Mouse (Mus musculus): ENCODE measurements around the gene Rbm8a2. TPM values are rescaled to one million over a fixed set of nuclear protein-coding genes. Genes with fewer than 3 reads are reported as not detected.
"Not testable (repeated sequence)": the region's sequence is repeated elsewhere in the genome, so short reads cannot be mapped to it uniquely, and the experiment has no call there.

Gene Rbm8a2
- 0.51 and 0.72 TPM in 2 replicates for polyA plus RNA-seq (2014; fragmentation: Nextera tagmentation; extraction: Ambion mirVana)

DNA sequence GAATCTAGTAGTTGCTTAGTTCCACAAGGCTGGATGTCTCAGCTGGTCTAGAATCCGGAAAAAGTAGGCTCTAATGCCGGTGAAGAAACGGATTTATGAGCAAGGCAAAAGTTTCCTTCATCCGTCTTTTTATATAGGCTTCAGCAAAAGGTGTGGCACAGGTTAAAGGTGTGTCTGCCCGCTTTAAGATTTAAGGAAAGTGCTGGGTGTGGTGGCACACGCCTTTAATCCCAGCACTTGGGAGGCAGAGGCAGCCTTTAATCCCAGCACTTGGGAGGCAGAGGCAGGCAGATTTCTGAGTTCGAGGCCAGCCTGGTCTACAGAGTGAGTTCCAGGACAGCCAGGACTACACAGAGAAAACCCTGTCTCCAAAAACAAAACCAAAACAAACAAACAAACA lies at the start of gene Rbm8a2:
Gene Rbm8a2, minus strand, starts transcription at position 101 of the 400 bp plus-strand sequence.
- not testable (repeated sequence) for ATAC-seq; H3K9ac ChIP-seq (ENCODE audit: low read length); DNase-seq (ENCODE audit: low spot score); H3K27ac ChIP-seq (ENCODE audit: low read depth, low read length); H3K36me3 ChIP-seq (ENCODE audit: control insufficient read depth, insufficient read depth, low read length); H3K27me3 ChIP-seq (replicated peaks; ENCODE audit: control insufficient read depth, insufficient read depth, low read length); H3K9me3 ChIP-seq (replicated peaks; ENCODE audit: control insufficient read depth, low read length); H3K4me3 ChIP-seq (ENCODE audit: low read depth, low read length); H3K4me2 ChIP-seq (ENCODE audit: low read length); H3K4me1 ChIP-seq (ENCODE audit: control insufficient read depth, insufficient read depth, low read length)
- 93% methylated on average over 7 of the region's 7 CpGs for WGBS

DNA sequence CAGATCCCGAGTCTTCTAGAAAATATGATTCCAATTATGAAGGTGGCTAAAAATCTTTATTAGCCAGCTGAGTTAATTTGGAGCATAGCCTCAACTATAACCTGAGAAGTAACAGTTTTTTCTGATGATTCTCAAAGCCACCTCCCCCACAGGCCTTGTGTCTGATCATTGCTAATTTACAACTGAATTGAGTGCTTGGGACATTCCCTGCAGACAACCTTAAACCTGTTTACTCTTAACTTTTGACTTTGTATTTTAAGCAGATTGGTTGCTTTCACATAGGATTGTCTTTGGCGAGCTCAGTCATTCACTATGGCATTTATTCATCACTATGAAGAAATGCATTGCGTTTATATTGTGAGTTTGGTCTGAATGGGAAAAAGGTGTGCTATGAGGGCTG lies 49.5 kb upstream of the Rbm8a2 start:
- no peak overlapping the region for H3K4me2 ChIP-seq (ENCODE audit: low read length)
- ATAC-seq = no peak
- WGBS = 67% methylated on average over 3 of the region's 3 CpGs

DNA sequence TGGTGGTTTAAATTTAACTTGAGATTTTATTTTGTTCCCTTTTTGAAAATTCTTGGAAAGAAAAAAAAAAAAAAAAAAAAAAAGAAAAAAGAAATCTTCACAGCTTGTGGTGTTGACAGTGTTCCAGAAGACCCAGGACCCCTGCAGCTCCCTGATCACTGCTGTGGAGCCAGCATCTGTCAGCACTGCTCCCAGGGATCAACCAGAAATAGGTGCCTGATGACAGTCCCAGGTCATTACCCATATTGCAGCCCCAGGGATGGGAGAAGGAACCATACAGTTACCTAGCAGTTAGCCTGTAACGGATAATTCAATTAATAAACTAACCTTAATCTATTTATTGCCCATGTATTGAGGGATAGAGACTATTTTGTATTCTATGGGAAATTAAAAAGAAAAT lies 45.6 kb upstream of the Rbm8a2 start:
- H3K9me3 ChIP-seq (replicated peaks; ENCODE audit: control insufficient read depth, low read length) = no peaks in the 10 kb centered on the region
- DNase-seq (ENCODE audit: low spot score) (no peak), ATAC-seq (no peak)
- no peak overlapping the region for H3K9ac ChIP-seq (ENCODE audit: low read length)
- H3K4me2 ChIP-seq (ENCODE audit: low read length) = no peak overlapping the region
- H3K27me3 ChIP-seq (replicated peaks; ENCODE audit: control insufficient read depth, insufficient read depth, low read length) = no peaks in the 10 kb centered on the region
- H3K4me3 ChIP-seq (ENCODE audit: low read depth, low read length) = no peak overlapping the region
- H3K4me1 ChIP-seq (ENCODE audit: control insufficient read depth, insufficient read depth, low read length) = no peaks in the 10 kb centered on the region
- 66% methylated on average over 1 of the region's 1 CpGs for WGBS
- no peak overlapping the region for H3K27ac ChIP-seq (ENCODE audit: low read depth, low read length)
- no peaks in the 10 kb centered on the region for H3K36me3 ChIP-seq (ENCODE audit: control insufficient read depth, insufficient read depth, low read length)

More for the DNA sequence above, 49.5 kb upstream of the Rbm8a2 start:
- Histone ChIP-seq H3K4me3 (ENCODE audit: low read depth, low read length) (no peak overlapping the region), H3K9ac (ENCODE audit: low read length) (no peak overlapping the region), H3K27ac (ENCODE audit: low read depth, low read length) (no peak overlapping the region), H3K9me3 (replicated peaks; ENCODE audit: control insufficient read depth, low read length) (no peaks in the 10 kb centered on the region), H3K4me1 (ENCODE audit: control insufficient read depth, insufficient read depth, low read length) (no peaks in the 10 kb centered on the region), H3K36me3 (ENCODE audit: control insufficient read depth, insufficient read depth, low read length) (no peaks in the 10 kb centered on the region), H3K27me3 (replicated peaks; ENCODE audit: control insufficient read depth, insufficient read depth, low read length) (no peaks in the 10 kb centered on the region)
- no peak for DNase-seq (ENCODE audit: low spot score)

DNA sequence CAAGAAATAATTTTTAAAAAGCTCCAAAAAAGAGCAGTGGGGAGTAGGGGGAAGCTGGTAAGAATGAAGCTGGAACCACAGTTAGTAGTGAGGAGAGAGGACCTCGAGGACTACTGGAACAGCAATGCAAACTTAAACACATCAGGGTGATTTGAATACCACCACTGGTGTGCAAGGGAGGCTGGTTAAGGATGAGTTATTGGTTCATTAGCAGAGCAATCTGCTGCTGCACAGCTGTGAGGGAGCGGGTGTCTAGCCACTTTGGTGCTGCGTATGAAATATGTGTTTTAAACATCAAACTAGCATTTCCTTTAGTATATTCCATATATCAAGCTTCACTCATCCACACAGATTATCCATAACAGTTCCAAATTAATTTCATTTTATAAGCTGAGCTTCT lies 39.6 kb upstream of the Rbm8a2 start:
- 0 out of 2 replicates have a peak, but pooled peaks cover 2% of the 10 kb centered on the region for H3K4me1 ChIP-seq (ENCODE audit: control insufficient read depth, insufficient read depth, low read length)
- H3K9me3 ChIP-seq (replicated peaks; ENCODE audit: control insufficient read depth, low read length) = no peaks in the 10 kb centered on the region
- no peak for ATAC-seq
- H3K27me3 ChIP-seq (replicated peaks; ENCODE audit: control insufficient read depth, insufficient read depth, low read length) = no peaks in the 10 kb centered on the region
- DNase-seq (ENCODE audit: low spot score) = no peak
- H3K9ac ChIP-seq (ENCODE audit: low read length) = no peak overlapping the region
- H3K4me3 ChIP-seq (ENCODE audit: low read depth, low read length) = no peak overlapping the region
- no peaks in the 10 kb centered on the region for H3K36me3 ChIP-seq (ENCODE audit: control insufficient read depth, insufficient read depth, low read length)
- 91% methylated on average over 3 of the region's 3 CpGs for WGBS
- H3K4me2 ChIP-seq (ENCODE audit: low read length) = no peak overlapping the region
- no peak overlapping the region for H3K27ac ChIP-seq (ENCODE audit: low read depth, low read length)

DNA sequence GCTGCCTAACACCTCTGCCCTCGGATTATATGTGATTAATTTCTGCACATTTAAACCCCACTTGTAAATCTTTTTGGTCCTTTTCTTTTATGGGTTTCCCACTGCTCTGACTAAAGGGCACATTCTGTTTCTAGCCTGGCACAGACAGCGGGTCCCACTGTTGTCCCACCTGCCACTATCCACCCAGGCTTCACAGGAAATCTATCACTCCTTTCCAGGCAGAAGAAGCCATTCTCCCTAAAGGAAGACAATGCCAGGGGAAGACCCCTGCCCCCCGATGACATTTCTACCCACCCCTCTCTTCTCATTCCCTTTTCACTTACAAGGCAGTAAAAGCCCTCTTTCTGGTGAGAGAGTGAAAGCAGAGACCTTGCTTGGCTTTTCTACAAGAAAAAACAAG lies 37.2 kb upstream of the Rbm8a2 start:
- Histone ChIP-seq H3K4me3 (ENCODE audit: low read depth, low read length) (no peak overlapping the region), H3K4me2 (ENCODE audit: low read length) (no peak overlapping the region), H3K27me3 (replicated peaks; ENCODE audit: control insufficient read depth, insufficient read depth, low read length) (no peaks in the 10 kb centered on the region), H3K27ac (ENCODE audit: low read depth, low read length) (no peak overlapping the region), H3K9me3 (replicated peaks; ENCODE audit: control insufficient read depth, low read length) (no peaks in the 10 kb centered on the region), H3K9ac (ENCODE audit: low read length) (no peak overlapping the region), H3K4me1 (ENCODE audit: control insufficient read depth, insufficient read depth, low read length) (0 out of 2 replicates have a peak, but pooled peaks cover 7% of the 10 kb centered on the region), H3K36me3 (ENCODE audit: control insufficient read depth, insufficient read depth, low read length) (no peaks in the 10 kb centered on the region)
- no peak for ATAC-seq
- WGBS = 40% methylated on average over 3 of the region's 3 CpGs
- no peak for DNase-seq (ENCODE audit: low spot score)

DNA sequence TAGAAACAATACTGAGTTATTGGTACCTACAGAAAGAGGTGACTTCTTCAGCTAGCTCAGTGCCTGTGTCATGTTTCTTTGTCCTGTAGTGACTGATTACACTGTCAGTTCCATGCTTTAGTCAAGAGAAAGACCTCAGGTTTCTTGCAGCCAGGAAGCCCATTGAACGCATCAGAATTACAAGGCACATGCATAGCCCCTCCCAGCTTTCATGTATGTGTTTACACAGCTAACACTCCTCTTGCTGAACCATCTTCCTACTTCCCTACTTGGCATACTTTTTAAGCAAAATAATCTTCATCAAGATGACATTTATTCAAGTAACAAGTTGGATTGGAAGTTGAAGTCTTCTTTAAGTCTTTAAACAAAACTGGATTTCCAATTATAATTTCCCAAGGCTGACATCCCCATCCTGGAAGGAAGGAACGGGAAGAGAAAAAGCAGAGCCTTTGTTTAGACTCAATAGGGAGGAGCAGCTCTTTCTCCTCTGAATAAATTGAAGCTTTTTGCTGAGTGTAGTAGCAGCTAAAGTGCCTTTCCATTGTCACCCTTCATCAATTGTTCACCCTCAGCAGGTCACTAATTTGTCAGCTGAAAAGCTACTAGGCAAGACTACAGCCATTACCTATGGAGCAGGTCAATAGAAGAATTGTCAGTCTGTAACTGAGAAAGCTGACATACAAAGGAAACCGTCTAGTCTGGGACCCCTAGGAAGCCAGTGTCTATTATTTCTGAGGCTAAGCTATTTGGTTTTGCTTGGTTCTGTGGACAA lies 34.8 kb upstream of the Rbm8a2 start:
- no peak overlapping the region for H3K4me3 ChIP-seq (ENCODE audit: low read depth, low read length)
- no peaks in the 10 kb centered on the region for H3K9me3 ChIP-seq (replicated peaks; ENCODE audit: control insufficient read depth, low read length)
- no peaks in the 10 kb centered on the region for H3K27me3 ChIP-seq (replicated peaks; ENCODE audit: control insufficient read depth, insufficient read depth, low read length)
- no peaks in the 10 kb centered on the region for H3K36me3 ChIP-seq (ENCODE audit: control insufficient read depth, insufficient read depth, low read length)
- ATAC-seq (peak; percentile 63; the same call in 1 of the 2 replicates), DNase-seq (ENCODE audit: low spot score) (peak; percentile 56)
- H3K4me1 ChIP-seq (ENCODE audit: control insufficient read depth, insufficient read depth, low read length) = 0 out of 2 replicates have a peak, but pooled peaks cover 7% of the 10 kb centered on the region
- no peak overlapping the region for H3K27ac ChIP-seq (ENCODE audit: low read depth, low read length)
- no peak overlapping the region for H3K9ac ChIP-seq (ENCODE audit: low read length)
- no peak overlapping the region for H3K4me2 ChIP-seq (ENCODE audit: low read length)
- WGBS = 0% methylated on average over 3 of the region's 3 CpGs

DNA sequence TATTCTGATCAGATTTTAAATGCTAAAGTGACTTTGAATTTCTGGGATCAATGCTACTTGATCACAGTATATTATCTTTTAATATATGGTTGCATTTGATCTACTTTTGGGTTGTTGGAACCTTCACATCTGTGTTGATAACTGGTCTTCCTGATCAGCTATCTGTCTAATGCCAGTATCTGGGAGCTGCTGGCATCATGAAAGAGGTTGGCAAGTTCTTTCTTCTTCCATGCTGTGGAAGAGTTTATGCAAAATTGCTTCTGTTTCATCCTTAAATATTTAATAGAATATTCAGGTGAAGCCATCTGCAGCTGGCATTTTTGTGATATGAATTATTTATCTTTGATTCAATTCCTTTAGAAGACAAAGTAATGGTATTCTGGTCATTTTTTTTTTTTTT lies 32.6 kb upstream of the Rbm8a2 start:
- no peaks in the 10 kb centered on the region for H3K9me3 ChIP-seq (replicated peaks; ENCODE audit: control insufficient read depth, low read length)
- DNase-seq (ENCODE audit: low spot score) = no peak
- no peak for ATAC-seq
- no peak overlapping the region for H3K9ac ChIP-seq (ENCODE audit: low read length)
- H3K4me1 ChIP-seq (ENCODE audit: control insufficient read depth, insufficient read depth, low read length) = 0 out of 2 replicates have a peak, but pooled peaks cover 7% of the 10 kb centered on the region
- H3K27me3 ChIP-seq (replicated peaks; ENCODE audit: control insufficient read depth, insufficient read depth, low read length) = no peaks in the 10 kb centered on the region
- no peak overlapping the region for H3K4me3 ChIP-seq (ENCODE audit: low read depth, low read length)
- no peaks in the 10 kb centered on the region for H3K36me3 ChIP-seq (ENCODE audit: control insufficient read depth, insufficient read depth, low read length)
- no peak overlapping the region for H3K27ac ChIP-seq (ENCODE audit: low read depth, low read length)
- H3K4me2 ChIP-seq (ENCODE audit: low read length) = no peak overlapping the region

DNA sequence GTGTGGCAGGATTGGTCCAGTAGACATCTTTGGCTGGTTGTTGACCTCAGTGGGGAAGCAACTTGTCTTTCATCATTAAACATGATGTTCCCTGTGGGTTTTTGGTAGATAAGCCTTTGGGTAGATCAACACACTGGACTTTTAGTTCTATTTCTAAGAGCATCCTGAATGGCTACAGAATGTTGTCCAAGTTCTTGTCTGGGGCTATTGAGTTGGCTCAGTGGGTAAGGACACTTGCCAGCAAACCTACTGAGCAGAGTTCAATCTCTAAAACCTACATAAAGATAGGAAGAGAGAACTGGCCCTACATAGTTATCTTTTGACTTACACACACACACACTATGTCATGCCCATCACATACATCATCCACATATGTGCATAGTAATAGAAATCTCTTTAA lies 32.2 kb upstream of the Rbm8a2 start:
- H3K4me1 ChIP-seq (ENCODE audit: control insufficient read depth, insufficient read depth, low read length) = 0 out of 2 replicates have a peak, but pooled peaks cover 7% of the 10 kb centered on the region
- DNase-seq (ENCODE audit: low spot score) (no peak), ATAC-seq (no peak)
- no peak overlapping the region for H3K4me3 ChIP-seq (ENCODE audit: low read depth, low read length)
- no peak overlapping the region for H3K9ac ChIP-seq (ENCODE audit: low read length)
- no peaks in the 10 kb centered on the region for H3K9me3 ChIP-seq (replicated peaks; ENCODE audit: control insufficient read depth, low read length)
- no peaks in the 10 kb centered on the region for H3K36me3 ChIP-seq (ENCODE audit: control insufficient read depth, insufficient read depth, low read length)
- H3K4me2 ChIP-seq (ENCODE audit: low read length) = no peak overlapping the region
- no peak overlapping the region for H3K27ac ChIP-seq (ENCODE audit: low read depth, low read length)
- no peaks in the 10 kb centered on the region for H3K27me3 ChIP-seq (replicated peaks; ENCODE audit: control insufficient read depth, insufficient read depth, low read length)

DNA sequence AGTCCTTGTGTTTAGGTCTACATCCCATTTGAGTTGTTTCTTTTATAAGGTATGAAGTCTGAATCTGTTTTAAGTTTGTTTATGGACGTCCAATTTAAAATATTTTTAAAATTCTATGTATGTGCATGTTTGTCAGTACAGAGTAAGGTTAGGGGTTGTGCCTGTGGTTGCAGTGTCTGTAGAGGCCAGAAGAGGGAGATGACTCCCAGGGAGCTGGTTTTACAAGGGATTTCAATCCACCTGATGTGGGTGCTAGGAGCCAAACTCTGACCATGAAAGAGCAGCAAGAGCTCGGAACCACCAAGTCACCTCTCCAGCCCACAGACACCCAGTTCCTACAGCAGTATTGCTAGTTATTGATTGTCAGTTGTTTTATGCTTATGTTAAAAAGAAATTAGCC lies 29.5 kb upstream of the Rbm8a2 start:
- no peaks in the 10 kb centered on the region for H3K9me3 ChIP-seq (replicated peaks; ENCODE audit: control insufficient read depth, low read length)
- no peaks in the 10 kb centered on the region for H3K36me3 ChIP-seq (ENCODE audit: control insufficient read depth, insufficient read depth, low read length)
- H3K4me1 ChIP-seq (ENCODE audit: control insufficient read depth, insufficient read depth, low read length) = 0 out of 2 replicates have a peak, but pooled peaks cover 4% of the 10 kb centered on the region
- no peak overlapping the region for H3K27ac ChIP-seq (ENCODE audit: low read depth, low read length)
- WGBS = 87% methylated on average over 2 of the region's 2 CpGs
- DNase-seq (ENCODE audit: low spot score) (no peak), ATAC-seq (no peak)
- no peak overlapping the region for H3K4me3 ChIP-seq (ENCODE audit: low read depth, low read length)
- no peaks in the 10 kb centered on the region for H3K27me3 ChIP-seq (replicated peaks; ENCODE audit: control insufficient read depth, insufficient read depth, low read length)
- H3K4me2 ChIP-seq (ENCODE audit: low read length) = no peak overlapping the region
- no peak overlapping the region for H3K9ac ChIP-seq (ENCODE audit: low read length)
